Mouse (Mus musculus): ENCODE measurements around the gene Lrrc61. TPM values are rescaled to one million over a fixed set of nuclear protein-coding genes. Genes with fewer than 3 reads are reported as not detected.
A peak's percentile ranks its signal among the peaks of the same experiment; 100 is the strongest.

The Lrrc61 gene
- polyA plus RNA-seq, 1 experiment = 4.9 TPM

GRCm38 (mm10) chr6:48530862-48531261 is 23.7 kb upstream of the Lrrc61 start:
- WGBS = 28% methylated on average over 2 of the region's 2 CpGs
- Histone ChIP-seq H3K4me1 (ENCODE audit: control insufficient read depth, insufficient read depth, low read length) (no peaks in the 10 kb centered on the region), H3K4me3 (replicated peaks; ENCODE audit: control insufficient read depth, low read depth, low read length) (no peak overlapping the region), H3K27ac (ENCODE audit: control insufficient read depth, insufficient read depth, low read depth, low read length, poor library complexity) (no peak overlapping the region)
- TF ChIP-seq POLR2A (IDR thresholded peaks at IDR 0.05; ENCODE audit: borderline replicate concordance, control insufficient read depth, low read depth, low read length) (no peak), CTCF (IDR thresholded peaks at IDR 0.05; ENCODE audit: control insufficient read depth, insufficient read depth, low read length) (no peak)

- Histone ChIP-seq H3K4me3 (replicated peaks; ENCODE audit: control insufficient read depth, low read depth, low read length) (no peak overlapping the region), H3K27ac (ENCODE audit: control insufficient read depth, insufficient read depth, low read depth, low read length, poor library complexity) (no peak overlapping the region), H3K4me1 (ENCODE audit: control insufficient read depth, insufficient read depth, low read length) (no peaks in the 10 kb centered on the region)
- TF ChIP-seq POLR2A (IDR thresholded peaks at IDR 0.05; ENCODE audit: borderline replicate concordance, control insufficient read depth, low read depth, low read length) (no peak), CTCF (IDR thresholded peaks at IDR 0.05; ENCODE audit: control insufficient read depth, insufficient read depth, low read length) (no peak)
- WGBS = 72% methylated on average over 2 of the region's 2 CpGs
Measured at GRCm38 (mm10) chr6:48533475-48533874, 21.1 kb upstream of the Lrrc61 start.

GRCm38 (mm10) chr6:48534913-48535312 is 19.7 kb upstream of the Lrrc61 start:
- Histone ChIP-seq H3K4me3 (replicated peaks; ENCODE audit: control insufficient read depth, low read depth, low read length) (no peak overlapping the region), H3K4me1 (ENCODE audit: control insufficient read depth, insufficient read depth, low read length) (no peaks in the 10 kb centered on the region), H3K27ac (ENCODE audit: control insufficient read depth, insufficient read depth, low read depth, low read length, poor library complexity) (no peak overlapping the region)
- 86% methylated on average over 8 of the region's 8 CpGs for WGBS
- TF ChIP-seq POLR2A (IDR thresholded peaks at IDR 0.05; ENCODE audit: borderline replicate concordance, control insufficient read depth, low read depth, low read length) (no peak), CTCF (IDR thresholded peaks at IDR 0.05; ENCODE audit: control insufficient read depth, insufficient read depth, low read length) (no peak)

- TF ChIP-seq POLR2A (IDR thresholded peaks at IDR 0.05; ENCODE audit: borderline replicate concordance, control insufficient read depth, low read depth, low read length) = no peak
- no peak for TF ChIP-seq CTCF (IDR thresholded peaks at IDR 0.05; ENCODE audit: control insufficient read depth, insufficient read depth, low read length)
- WGBS = 12% methylated on average over 4 of the region's 4 CpGs
- H3K4me1 ChIP-seq (ENCODE audit: control insufficient read depth, insufficient read depth, low read length) = no peaks in the 10 kb centered on the region
- no peak overlapping the region for H3K27ac ChIP-seq (ENCODE audit: control insufficient read depth, insufficient read depth, low read depth, low read length, poor library complexity)
- no peak overlapping the region for H3K4me3 ChIP-seq (replicated peaks; ENCODE audit: control insufficient read depth, low read depth, low read length)
Measured at GRCm38 (mm10) chr6:48536091-48536490, 18.5 kb upstream of the Lrrc61 start.

DNA sequence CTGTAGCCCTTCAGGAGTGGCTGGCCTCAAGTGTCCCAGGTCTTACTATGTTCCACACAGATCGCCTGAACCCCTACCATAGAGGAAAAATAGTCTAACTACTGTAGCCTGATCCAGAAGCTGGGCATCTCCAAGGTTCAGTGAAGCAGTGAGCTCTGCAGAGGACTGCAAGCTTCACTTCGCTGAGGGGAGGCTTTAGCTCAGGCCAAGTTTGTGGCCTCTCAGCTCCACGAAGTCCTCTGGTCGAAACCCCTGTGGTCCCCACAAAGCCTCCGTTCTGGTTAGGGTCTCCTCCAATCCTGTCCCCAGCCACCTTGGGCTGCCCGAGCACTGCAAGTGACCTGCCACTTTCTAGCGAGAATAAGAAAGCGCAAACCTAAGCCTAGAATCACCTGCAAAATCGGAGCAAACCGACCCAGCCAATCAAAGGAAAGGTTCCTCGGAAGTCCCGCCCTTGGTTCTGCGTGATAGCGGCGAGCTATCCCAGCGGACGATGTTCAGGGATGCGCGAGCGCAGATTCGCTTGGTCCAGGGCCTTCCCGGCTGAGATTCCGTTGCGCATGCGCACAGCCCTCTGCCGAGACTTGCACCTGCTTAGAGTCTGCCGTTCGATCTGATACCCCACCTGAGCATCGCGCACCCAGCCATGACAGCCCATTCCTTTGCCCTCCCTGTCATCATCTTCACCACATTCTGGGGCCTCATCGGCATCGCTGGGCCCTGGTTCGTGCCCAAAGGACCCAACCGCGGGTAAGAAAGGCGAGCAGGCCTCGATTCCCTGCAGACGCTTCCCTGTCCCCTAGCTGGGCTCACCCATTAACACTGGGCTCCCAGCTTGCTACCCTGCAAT is 17.3 kb upstream of the Lrrc61 start, which contains the start of gene Atp6v0e2:
TSS of gene Atp6v0e2 (plus strand) at position 511 of the 850 bp plus-strand sequence.
- no peak; the same call in 1 of the 2 replicates for TF ChIP-seq POLR2A (IDR thresholded peaks at IDR 0.05; ENCODE audit: borderline replicate concordance, control insufficient read depth, low read depth, low read length)
- TF ChIP-seq CTCF (IDR thresholded peaks at IDR 0.05; ENCODE audit: control insufficient read depth, insufficient read depth, low read length) = no peak
- no peaks in the 10 kb centered on the region for H3K4me1 ChIP-seq (ENCODE audit: control insufficient read depth, insufficient read depth, low read length)
- 62% methylated on average over 38 of the region's 38 CpGs for WGBS
- H3K4me3 ChIP-seq (replicated peaks; ENCODE audit: control insufficient read depth, low read depth, low read length) = no peak within 1 kb of the TSS
- no peak within 1 kb of the TSS for H3K27ac ChIP-seq (ENCODE audit: control insufficient read depth, insufficient read depth, low read depth, low read length, poor library complexity)

GRCm38 (mm10) chr6:48538841-48539737 is 15.5 kb upstream of the Lrrc61 start:
- TF ChIP-seq POLR2A (IDR thresholded peaks at IDR 0.05; ENCODE audit: borderline replicate concordance, control insufficient read depth, low read depth, low read length) = no peak
- peak; percentile 69 for TF ChIP-seq CTCF (IDR thresholded peaks at IDR 0.05; ENCODE audit: control insufficient read depth, insufficient read depth, low read length)
- H3K27ac ChIP-seq (ENCODE audit: control insufficient read depth, insufficient read depth, low read depth, low read length, poor library complexity) = no peak overlapping the region
- H3K4me1 ChIP-seq (ENCODE audit: control insufficient read depth, insufficient read depth, low read length) = no peaks in the 10 kb centered on the region; the same call in 1 of the 2 replicates
- WGBS = 68% methylated on average over 5 of the region's 5 CpGs
- H3K4me3 ChIP-seq (replicated peaks; ENCODE audit: control insufficient read depth, low read depth, low read length) = no peak overlapping the region

GRCm38 (mm10) chr6:48539860-48540259 is 14.7 kb upstream of the Lrrc61 start:
- 61% methylated on average over 5 of the region's 5 CpGs for WGBS
- no peak for TF ChIP-seq POLR2A (IDR thresholded peaks at IDR 0.05; ENCODE audit: borderline replicate concordance, control insufficient read depth, low read depth, low read length)
- no peak for TF ChIP-seq CTCF (IDR thresholded peaks at IDR 0.05; ENCODE audit: control insufficient read depth, insufficient read depth, low read length)
- no peak overlapping the region for H3K4me3 ChIP-seq (replicated peaks; ENCODE audit: control insufficient read depth, low read depth, low read length)

GRCm38 (mm10) chr6:48540721-48541120 is 13.9 kb upstream of the Lrrc61 start:
- H3K4me3 ChIP-seq (replicated peaks; ENCODE audit: control insufficient read depth, low read depth, low read length) = no peak overlapping the region
- 81% methylated on average over 3 of the region's 3 CpGs for WGBS
- H3K27ac ChIP-seq (ENCODE audit: control insufficient read depth, insufficient read depth, low read depth, low read length, poor library complexity) = no peak overlapping the region
- TF ChIP-seq CTCF (IDR thresholded peaks at IDR 0.05; ENCODE audit: control insufficient read depth, insufficient read depth, low read length) (no peak), POLR2A (IDR thresholded peaks at IDR 0.05; ENCODE audit: borderline replicate concordance, control insufficient read depth, low read depth, low read length) (no peak)
- H3K4me1 ChIP-seq (ENCODE audit: control insufficient read depth, insufficient read depth, low read length) = no peaks in the 10 kb centered on the region; the same call in 1 of the 2 replicates

More at GRCm38 (mm10) chr6:48539860-48540259, 14.7 kb upstream of the Lrrc61 start:
- no peaks in the 10 kb centered on the region; the same call in 1 of the 2 replicates for H3K4me1 ChIP-seq (ENCODE audit: control insufficient read depth, insufficient read depth, low read length)
- H3K27ac ChIP-seq (ENCODE audit: control insufficient read depth, insufficient read depth, low read depth, low read length, poor library complexity) = no peak overlapping the region

All from bone marrow, adult 2 months (tissue).